Mouse (Mus musculus) liver, embryonic 14.5 days (tissue): ENCODE results near the gene Mesp2.

Experiments
- CTCF ChIP-seq: IDR thresholded peaks from 2 replicates; pipeline ENCODE4 v1.5.1; 2016; ENCODE audit warnings: antibody characterized with exemption, low read depth, control low read depth
- EP300 ChIP-seq: IDR thresholded peaks from 2 replicates; pipeline ENCODE4 v1.6.1; 2016; ENCODE audit warnings: antibody characterized with exemption, low read depth

- TF ChIP-seq CTCF (no peak), EP300 (no peak)
These were observed 33.7 kb downstream of the Mesp2 start for GRCm38 (mm10) chr7:79844090-79844802.
